Mouse (Mus musculus): ENCODE measurements at regions not wholly inside any gene's neighbourhood (a gene's known extent, or its start where the extent isn't known, plus 50 kb on each side); places are given as distances from the start of the nearest gene placed in this dataset.

DNA sequence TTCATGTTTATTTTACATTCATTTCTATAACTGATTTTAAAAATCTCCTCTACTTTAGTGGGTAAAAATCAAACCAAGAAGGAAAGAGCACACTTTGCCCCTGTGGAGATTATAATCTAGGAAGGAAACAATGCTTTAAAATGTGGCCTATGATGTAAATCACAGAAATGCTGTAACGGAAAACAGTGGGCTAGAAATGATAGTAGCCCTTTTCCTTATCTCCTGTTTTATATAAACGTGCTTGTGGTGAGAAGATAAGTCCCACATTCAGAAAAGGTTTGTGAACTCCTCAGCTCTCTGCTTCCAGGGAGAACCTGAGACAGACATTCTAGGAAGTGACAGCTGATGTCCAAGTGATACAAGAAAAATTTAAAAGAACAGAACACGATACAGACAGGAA, 159.3 kb upstream of the Sesn3 start:
- no peak for TF ChIP-seq CTCF (IDR thresholded peaks at IDR 0.05; ENCODE audit: low read depth)
- no peak for TF ChIP-seq EP300 (IDR thresholded peaks at IDR 0.05; ENCODE audit: low read depth)
